Mouse (Mus musculus) testis, postnatal 14 days (tissue): ENCODE data around the gene Ptpn3.

Experiments used
- DNase-seq: peaks from one replicate; pipeline ENCODE4 v3.0.0; 2021; ENCODE audit warnings: low spot score

Gene Ptpn3

DNA sequence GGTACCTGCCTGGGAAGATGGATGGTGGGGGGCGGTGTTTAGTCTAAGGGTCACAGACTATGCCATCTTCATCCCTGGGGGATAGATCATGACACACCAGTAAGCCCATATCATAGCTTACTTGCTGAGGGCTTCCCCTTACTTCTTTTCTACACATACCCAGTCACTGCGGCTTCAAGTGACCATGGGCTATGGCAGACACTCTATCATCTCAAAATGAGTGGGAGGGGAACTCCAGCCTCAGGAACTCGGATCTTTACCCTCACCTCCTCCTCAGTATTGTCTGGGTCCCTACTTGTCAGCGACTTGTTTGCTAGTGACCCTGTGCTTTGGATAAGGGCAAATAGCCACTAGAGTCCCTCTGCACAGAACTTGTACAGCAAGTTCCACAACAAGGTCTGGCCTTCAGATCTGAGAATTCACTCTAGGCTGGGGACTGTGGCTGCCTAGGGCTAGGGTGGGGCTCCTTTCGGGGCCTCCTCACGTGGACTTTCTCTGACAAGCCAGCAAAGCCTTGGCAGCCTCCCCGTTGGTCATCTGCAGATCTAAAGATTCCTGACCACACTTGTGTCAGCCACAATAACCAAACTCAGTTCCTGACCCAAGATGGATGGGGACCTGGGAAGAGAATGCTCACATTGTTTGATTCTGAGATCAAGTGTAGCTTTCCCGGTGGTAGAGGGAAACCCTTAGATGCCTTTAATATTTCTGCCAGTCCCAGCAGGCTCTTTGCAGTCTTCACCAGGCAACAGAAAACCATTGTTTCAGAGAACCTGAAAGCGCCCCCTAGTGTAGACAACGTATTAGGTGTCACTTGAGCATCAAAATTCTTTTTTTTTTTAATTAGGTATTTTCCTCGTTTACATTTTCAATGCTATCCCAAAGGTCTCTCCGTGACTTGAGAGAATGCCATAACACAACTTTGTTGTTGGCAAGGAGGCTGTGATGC is 134.4 kb downstream of the Ptpn3 start:
- DNase-seq, result no peak

DNA sequence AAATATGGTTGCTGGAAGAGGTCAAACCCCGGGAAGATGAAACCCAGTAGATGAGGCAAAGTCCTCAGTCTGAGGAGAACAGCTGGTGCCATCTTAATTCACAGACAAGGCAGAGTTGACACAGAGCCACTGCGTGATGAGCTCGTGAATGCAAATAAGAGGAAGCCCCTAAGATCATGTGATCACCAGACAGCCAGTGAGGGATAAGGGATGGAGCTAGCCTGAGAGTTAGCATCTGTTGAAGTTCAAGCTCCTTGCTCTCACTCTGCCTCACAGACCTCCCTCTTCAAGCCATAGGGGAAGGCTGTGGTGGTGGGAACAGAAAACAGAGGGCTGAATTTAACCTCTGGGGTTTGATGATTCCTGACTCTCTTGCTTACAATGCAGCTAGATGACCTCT is 136.0 kb downstream of the Ptpn3 start:
- DNase-seq, result no peak

DNA sequence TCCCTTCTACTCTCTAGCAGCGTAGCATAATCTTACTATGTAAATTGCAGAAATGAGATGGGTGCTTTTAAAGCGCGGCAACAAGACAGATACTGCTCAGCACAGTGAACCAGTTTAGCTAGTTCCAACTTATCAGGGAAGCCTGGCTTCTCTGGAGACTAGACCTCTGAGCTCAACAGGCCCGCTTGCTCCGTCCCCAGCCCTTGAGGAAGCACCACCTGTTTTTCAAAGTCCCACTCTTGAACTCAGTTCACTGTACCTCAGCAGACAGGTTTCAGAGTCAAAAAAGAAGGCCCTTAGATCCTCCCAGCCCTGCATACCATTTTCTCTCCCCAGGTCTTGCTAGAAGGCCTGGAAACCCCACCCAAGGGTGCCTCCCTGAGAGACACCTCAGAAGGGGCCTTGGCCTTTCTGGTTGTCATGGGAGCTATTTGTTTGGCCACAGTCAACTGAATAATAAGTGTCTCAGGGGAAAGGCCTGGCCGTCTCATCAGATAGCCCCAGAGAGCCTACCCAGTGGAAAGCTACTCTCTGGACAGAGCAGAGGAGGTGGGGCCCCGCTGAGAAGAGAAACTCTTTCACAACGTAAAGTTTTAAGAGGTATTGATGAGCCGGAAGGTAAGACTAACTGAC is 136.9 kb downstream of the Ptpn3 start:
- DNase-seq, result no peak

DNA sequence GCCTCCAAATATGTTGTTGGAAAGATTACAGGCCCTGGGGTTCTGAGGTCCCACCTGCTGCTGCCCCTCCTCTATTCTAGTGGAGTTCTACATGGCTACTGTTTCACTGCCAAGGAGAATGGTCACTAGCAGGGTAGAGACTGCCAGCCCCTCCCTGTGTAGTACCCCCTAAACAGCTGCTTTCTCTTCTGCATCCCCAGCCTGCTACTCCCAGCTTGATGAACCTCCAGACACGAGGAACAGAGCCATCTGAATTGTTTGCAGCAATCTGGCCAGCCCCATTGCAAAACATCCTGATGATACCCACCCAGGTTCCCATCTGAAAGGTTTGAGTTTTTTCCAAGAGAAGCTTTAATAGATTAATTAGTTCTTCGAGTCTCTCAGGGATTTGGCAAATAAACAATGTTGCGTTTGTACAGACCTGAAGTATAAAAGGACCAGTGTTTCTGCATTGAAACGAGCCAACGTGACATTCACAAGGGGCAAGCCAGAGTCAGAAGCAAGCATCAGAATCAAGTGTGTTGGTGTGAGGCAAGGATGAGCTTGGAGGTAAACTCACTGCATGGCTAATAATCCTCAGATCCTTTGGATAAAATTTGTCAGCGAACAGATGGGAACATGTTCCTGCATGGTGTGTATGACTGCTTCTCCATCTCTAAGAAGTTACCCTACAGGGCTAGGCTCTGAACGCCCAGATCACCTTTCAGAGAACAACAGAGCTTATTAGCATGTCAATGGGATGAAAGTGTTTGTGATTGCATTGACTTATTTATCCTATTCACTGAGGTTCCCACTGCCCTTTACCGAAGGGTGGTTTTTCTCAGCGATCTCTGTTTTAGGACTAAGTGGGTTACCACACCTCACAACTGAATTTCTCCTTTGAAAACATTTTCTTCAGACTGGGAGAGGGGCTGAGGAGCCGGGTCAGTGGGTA is 138.6 kb downstream of the Ptpn3 start:
- DNase-seq, result no peak

DNA sequence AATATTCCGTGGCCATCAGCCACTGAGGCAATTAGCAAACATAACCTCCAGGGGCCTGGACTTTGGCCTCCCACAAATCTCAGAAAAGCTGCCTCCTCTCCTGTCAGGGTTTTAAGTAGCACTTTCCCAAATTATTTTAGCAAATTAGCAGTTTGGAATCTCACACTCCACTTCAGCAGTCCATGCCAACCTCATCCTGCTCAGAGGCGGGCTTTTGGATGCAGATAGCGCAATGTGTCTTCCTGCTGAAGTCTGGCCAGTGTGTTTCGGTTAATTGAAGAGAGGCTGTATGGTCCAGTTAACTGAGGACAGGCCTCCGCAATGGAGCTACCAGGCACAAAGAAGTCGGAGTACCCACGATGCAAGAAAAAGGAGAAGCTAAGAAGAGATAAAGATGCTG is 141.1 kb downstream of the Ptpn3 start:
- DNase-seq, result no peak

DNA sequence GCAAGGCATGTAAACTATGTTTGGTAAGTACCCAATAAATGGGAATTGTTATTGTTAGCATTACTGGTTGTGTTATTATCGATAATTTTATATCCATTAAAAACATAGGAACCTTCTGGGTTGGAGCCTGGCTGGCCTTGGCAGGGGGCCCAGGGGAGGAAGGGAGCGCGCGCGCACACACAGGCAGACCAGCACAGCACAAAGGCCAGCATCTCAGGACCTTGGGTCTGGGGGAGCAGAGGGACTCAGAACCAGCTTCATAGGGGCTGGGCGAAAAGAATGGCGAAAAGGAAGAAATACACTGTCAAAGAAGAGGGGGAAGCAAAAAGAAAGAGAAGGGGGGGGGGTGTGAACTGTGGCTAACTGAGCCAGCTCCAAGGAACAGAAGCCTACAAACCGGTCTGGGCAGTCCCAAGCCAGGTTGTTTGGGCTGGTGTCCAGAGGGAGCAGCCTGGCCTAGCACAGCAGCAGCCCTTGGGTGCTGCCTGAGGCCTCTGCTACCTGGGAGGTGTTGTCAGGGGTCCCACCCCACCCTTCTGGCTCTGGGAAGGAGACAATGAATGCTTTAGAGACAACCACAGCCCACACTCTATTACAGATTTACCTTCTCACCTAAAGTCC is 145.0 kb downstream of the Ptpn3 start:
- DNase-seq, result no peak

DNA sequence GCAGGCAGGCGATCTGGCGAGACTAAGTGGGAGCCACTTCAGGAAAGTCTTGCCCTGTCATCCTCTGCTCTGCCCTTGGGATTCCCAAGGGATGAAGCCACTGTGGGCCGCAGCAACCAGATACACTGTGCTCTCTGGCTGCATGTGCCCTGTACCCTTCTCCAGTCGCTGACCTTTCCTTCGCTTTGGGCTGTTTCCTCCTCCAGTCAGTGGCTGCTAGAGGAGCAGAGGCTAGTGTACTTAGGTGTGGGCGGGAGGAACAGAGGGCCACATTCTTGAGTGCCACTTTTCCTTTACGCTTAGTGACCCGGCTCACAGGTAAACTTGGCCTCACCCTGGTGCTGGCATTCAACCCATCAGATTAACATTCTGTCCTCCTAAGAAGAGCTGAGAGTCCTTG is 147.8 kb downstream of the Ptpn3 start:
- DNase-seq, result no peak

DNA sequence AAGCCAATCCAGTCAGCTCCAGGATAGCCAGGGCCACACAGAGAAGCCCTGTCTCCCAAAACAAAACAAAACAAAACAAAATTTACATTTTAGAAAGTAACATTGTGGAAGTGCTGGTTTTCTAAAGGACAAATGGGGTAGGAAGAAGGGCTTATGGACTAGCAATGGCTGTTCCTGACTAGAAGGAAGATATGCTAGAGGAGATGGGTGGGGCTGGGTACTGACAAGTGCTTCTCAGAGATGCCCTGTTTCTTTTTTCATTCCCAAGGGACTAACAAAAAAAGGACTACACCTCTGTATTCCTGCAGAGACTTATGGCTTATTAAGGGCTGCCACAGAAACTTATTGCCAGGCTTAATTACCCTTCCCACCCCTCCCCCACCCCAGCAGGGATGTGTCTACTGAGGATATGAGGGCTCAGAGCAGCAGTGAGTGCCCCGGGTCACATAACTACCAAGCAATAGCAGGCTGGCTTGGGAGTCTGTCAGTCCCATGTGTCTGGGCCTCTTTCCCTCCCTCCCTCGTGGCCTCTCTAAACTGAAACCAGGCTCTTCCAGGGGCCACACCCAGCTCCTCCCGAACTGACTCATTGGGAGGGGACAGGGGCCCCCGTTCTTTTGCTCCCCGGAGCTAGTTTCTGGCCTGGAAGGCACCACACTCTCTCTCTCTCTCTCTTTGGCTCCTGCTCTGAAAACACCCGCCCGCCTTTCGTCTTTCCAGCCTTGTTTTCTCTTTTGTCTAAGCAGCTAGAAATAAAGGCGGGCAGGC is 148.4 kb downstream of the Ptpn3 start:
- no peak for DNase-seq

DNA sequence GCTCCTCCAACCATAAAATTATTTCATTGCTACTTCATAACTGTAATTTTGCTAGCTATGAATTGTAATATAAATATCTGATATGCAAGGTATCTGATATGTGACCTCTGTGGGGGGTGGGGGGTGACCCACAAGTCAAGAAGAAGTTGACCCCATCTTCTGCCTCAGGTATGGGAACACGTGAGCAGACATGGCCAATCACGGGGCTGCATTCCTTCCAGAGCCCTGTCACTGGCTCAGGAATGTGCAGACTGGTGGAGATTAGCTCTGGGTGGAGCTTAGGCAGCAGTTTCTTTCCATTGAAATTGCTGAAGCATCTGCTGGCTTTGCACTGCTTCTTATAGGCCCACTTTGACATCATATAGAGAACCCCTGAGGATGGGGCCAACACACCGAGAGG is 153.5 kb downstream of the Ptpn3 start:
- DNase-seq, result no peak

DNA sequence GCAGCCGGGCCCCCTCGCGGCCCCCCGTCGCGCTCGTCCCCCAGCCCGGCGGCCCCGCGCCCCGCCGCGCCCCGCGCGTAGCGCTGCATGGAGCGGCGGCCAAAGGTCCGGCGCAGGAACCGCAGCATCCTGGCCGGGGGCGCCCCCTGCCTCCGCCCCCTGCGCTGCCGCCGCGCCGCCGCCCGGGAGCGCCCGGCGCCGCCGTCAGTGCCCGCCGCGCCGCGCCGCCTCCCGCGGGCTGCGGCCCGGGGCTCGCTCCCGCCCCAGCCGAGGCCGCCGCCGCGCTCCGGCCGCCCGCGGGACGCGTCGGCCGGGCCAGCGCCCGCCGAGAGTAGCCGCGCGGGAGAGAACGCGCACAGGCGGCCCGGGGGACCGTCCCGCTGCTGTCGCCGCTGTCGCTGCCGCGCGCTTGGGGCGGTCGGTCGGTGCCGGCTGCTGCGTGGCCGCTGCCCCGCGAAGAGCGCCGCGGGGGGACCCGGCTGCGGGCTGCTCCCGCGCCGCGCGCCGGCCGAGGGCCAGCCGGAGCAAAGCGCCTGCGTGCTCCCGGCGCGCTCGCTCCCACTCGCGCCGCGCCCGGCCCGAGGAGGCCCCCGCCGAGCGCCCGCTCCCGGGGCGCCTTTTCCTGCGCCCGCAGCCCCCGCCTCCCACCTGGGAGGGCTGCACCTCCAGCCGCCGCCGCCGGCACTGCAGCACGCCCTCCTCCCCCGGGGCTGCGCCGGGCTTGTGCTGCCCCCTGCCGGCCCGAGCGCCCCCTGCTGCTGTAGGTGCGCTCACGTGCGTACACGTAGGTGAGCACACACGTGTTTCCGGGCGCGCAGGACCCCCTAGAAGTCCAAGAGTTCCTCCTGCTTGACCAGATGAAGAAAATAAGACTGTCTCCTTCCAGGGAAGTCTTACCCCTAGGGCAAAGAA is 158.4 kb downstream of the Ptpn3 start, which contains the start of gene Epb41l4b:
Epb41l4b (minus strand) TSS at position 412 of the 912 bp plus-strand sequence.
- peak; percentile 86 for DNase-seq

DNA sequence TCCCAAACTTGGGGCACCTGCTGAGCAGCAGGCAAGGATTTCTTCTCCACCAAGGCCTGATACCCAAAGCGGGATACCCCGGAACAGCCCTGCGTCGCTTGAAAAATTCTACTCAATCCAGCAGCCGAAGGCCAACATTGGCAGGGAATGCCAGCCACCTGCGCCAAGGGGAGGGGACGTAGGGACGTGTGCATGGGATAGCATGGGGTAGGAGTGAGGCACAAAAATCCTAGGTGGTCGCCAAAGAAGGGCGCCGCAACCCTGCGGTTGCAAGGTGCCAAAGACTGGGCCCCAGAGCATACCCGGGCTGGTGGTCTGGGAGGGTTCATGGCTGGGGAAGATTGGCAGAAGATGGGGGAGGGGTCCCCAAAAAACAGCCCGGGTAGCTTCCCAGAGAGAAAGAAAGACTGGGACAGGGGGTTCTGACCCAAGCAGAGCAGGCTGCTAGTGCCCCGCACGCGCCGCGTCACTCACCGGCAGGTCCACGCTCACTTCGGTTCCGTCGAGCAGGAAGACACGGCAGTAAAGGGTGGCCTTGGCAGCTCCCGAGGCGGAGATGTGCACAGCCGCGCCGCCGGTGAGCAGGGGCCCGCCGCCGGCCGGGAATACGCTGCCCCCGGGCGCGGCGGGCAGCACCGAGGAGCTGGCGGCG is 159.1 kb downstream of the Ptpn3 start:
- no peak for DNase-seq

DNA sequence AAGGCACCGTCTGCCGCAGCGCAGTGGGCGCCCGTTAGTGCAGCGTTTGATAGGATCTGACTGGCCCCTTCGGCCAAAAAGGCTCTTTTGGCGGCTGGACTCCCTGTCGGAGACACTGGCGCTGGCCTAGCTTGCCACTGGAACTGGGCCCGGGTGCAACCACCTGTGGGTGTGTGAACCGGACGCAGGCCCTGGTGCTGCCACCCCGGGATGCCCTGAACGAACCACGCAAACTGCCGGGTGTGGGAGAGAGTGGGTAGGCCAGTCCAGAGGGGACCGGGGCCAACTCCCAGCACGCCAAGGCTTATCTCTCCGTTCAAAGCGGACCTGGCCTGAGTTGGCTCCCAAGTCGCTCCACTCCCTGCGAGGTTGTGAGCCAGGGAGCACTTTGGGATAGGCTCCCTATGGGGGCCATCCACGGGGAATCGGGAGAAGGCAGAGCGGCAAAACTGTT is 159.7 kb downstream of the Ptpn3 start:
- peak; percentile 64 for DNase-seq

DNA sequence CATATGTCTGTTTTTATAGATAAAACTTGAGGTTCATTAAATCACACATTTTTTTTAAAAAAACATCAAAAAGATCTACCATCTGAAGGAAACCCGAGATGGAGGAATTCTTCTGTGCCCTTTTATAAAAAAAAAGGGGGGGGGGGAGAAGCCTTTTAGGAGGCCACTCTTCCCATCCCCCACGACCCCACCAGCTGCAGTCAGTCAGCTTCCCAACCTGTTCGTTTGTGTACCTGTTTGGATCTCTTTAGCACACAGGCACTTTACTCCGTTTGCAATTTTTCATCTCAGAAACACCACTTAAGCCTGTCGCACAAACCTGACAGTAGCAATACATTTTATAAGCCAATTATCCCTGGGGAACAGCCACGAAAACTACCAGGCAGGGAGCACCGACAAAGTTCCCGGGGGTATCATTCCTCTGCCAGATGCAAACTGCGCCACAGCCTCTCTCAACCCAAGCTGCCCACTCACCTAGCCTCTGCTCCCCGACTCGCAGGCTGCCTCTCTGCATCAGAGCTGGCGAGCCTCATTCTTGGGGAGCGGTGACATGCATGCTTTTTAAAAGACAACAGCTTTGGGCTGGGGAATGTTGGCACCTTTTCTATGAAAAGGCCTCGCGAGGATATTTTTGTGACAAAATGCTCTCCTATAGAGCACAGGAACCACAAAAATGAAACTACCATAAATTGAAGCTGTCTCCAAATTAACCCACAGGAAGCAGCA is 160.5 kb downstream of the Ptpn3 start:
- DNase-seq, result no peak
